Mouse (Mus musculus) liver, embryonic 15.5 days (tissue): ENCODE results near the gene Ablim1. TPM values are rescaled to one million over a fixed set of nuclear protein-coding genes. Genes with fewer than 3 reads are reported as not detected.

Experiments used
- ATAC-seq: fragments of 200-750 bp; cut with Nextera tagmentation; 2 replicates; pipeline ENCODE4 v1.8.0; 2017; ENCODE audit warnings: moderate number of reproducible peaks, mild to moderate bottlenecking, moderate library complexity; ENCODE audit not compliant: insufficient read depth
- H3K27ac ChIP-seq: fragments of 300-500 bp; sonication (generic); replicated peaks from 2 replicates; pipeline ENCODE4 v1.5.1; 2015; ENCODE audit warnings: mild to moderate bottlenecking, inconsistent platforms
- H3K27me3 ChIP-seq: fragments of 300-500 bp; sonication (generic); 2 replicates; pipeline ENCODE4 v1.6.1; 2015; ENCODE audit warnings: mild to moderate bottlenecking, inconsistent platforms
- H3K36me3 ChIP-seq: fragments of 300-500 bp; sonication (generic); replicated peaks from 2 replicates; pipeline ENCODE4 v1.6.1; 2015; ENCODE audit warnings: moderate library complexity, mild to moderate bottlenecking, inconsistent platforms
- H3K4me1 ChIP-seq: fragments of 300-500 bp; sonication (generic); replicated peaks from 2 replicates; pipeline ENCODE4 v1.6.1; 2015; ENCODE audit warnings: inconsistent platforms
- H3K4me2 ChIP-seq: fragments of 300-500 bp; sonication (generic); 2 replicates; pipeline ENCODE4 v1.6.1; 2015; ENCODE audit warnings: moderate library complexity, mild to moderate bottlenecking, inconsistent platforms
- H3K4me3 ChIP-seq: fragments of 300-500 bp; sonication (generic); replicated peaks from 2 replicates; pipeline ENCODE4 v1.5.1; 2015; ENCODE audit warnings: mild to moderate bottlenecking, inconsistent platforms
- H3K9ac ChIP-seq: fragments of 300-500 bp; sonication (generic); 2 replicates; pipeline ENCODE4 v1.6.1; 2015; ENCODE audit warnings: moderate library complexity, mild to moderate bottlenecking, inconsistent platforms
- H3K9me3 ChIP-seq: fragments of 300-500 bp; sonication (generic); replicated peaks from 2 replicates; pipeline ENCODE4 v1.6.1; 2016; ENCODE audit warnings: inconsistent platforms
- WGBS: fragments of 180-500 bp; shearing (Covaris S2); methylation state at CpG from one replicate; pipeline ENCODE4 v1.1.7; 2015; ENCODE audit warnings: mixed read lengths; ENCODE audit not compliant: insufficient replicate concordance; 5-methylcytosine and 5-hydroxymethylcytosine counted together
- polyA plus RNA-seq: library from polyadenylated mRNA; unstranded; fragments of >200 nt; fragmentation: Nextera tagmentation; extraction: Ambion mirVana; gene quantifications from 2 replicates; pipeline ENCODE4 v1.2.1, GENCODE M21; 2015

Gene Ablim1
- polyA plus RNA-seq, 1 experiment from 2014 or later: 9.5 TPM

DNA sequence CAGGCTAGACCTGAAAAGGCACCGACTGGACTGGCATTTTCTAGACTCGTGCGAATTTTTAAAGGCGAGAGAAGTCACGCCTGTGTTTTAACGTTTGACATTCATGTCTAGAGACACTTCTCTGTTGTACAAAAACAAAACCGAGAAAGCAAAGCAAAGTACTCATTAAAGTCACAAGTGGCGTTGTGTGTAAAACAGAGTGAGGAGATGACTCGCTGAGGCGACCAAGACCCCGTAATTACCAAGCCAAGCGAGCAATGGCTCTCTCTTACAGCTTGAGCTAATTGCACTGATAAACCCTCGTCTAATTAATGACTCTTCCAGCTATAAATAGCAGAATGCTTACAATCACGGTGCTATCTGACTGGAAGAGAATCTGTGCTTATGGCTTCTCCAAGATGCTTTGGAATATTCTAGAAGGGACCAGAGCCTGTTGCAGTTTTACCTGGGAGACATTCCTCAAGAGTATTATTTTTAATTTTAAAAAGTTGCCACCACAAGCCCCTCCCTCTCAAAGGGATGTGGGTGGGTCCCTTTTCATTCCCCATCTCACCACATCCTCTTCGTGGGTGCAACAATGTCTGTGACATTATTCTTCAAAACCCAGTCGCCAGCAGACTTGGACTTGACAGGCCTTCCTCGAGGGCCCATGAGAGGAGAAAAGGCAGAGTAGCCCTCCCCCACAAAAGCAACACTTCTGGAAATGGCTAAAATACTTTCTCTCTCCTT, 232.1 kb downstream of the Ablim1 start:
- H3K9me3 ChIP-seq: no peaks in the 10 kb centered on the region
- H3K27ac ChIP-seq: no peak overlapping the region
- H3K27me3 ChIP-seq: no peaks in the 10 kb centered on the region
- no peak overlapping the region for H3K4me3 ChIP-seq
- no peak overlapping the region for H3K4me2 ChIP-seq
- ATAC-seq: no peak
- no peaks in the 10 kb centered on the region for H3K4me1 ChIP-seq
- no peak overlapping the region for H3K9ac ChIP-seq
- no peaks in the 10 kb centered on the region for H3K36me3 ChIP-seq
- 54% methylated on average over 17 of the region's 17 CpGs for WGBS

DNA sequence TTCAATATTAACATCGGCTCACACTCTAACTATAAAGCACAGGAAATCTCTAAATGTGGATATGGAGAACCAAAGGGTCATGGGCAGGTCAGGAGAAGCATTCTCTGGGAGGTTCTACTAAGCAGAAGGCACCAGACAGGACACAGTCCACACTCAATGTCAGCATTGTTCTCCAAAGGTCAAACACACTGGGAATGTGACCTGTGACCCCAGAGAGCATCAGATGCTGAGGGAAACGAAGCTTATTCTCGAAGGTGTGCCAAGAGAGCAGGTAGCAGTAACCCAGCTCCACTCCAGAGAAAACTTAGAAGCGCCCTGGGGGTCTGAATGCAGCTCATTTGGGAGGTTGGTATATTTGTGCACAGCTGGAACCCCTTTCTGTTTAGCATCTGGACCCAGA, 233.2 kb downstream of the Ablim1 start:
- no peak for ATAC-seq
- Histone ChIP-seq H3K4me1 (no peaks in the 10 kb centered on the region), H3K27me3 (no peaks in the 10 kb centered on the region), H3K4me3 (no peak overlapping the region), H3K9me3 (no peaks in the 10 kb centered on the region), H3K27ac (no peak overlapping the region), H3K36me3 (no peaks in the 10 kb centered on the region), H3K4me2 (no peak overlapping the region), H3K9ac (no peak overlapping the region)
- WGBS: 46% methylated on average over 4 of the region's 4 CpGs

DNA sequence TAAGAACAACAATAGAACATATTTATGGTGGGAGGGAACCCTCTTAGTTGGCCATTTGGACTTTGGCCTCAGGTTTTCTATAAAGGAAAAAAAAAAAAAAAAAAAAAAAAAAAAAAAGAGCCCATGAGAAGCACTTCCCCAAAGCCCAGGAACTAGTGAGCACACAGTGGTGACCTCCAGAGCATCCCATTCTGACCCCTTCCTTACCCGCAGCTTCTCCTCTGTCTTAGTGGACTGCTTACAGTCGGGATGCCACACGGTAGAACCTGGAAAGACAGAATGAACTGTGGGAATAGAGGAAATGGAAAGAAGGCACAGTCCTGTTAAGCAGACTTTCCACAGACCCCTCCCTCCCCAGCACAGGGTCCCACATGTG, 235.1 kb downstream of the Ablim1 start:
- H3K27me3 ChIP-seq: no peaks in the 10 kb centered on the region
- no peaks in the 10 kb centered on the region for H3K4me1 ChIP-seq
- 67% methylated on average over 3 of the region's 3 CpGs for WGBS
- H3K4me3 ChIP-seq: no peak overlapping the region
- H3K9me3 ChIP-seq: no peaks in the 10 kb centered on the region
- ATAC-seq: no peak
- H3K4me2 ChIP-seq: no peak overlapping the region
- no peak overlapping the region for H3K9ac ChIP-seq
- no peaks in the 10 kb centered on the region for H3K36me3 ChIP-seq
- H3K27ac ChIP-seq: no peak overlapping the region

DNA sequence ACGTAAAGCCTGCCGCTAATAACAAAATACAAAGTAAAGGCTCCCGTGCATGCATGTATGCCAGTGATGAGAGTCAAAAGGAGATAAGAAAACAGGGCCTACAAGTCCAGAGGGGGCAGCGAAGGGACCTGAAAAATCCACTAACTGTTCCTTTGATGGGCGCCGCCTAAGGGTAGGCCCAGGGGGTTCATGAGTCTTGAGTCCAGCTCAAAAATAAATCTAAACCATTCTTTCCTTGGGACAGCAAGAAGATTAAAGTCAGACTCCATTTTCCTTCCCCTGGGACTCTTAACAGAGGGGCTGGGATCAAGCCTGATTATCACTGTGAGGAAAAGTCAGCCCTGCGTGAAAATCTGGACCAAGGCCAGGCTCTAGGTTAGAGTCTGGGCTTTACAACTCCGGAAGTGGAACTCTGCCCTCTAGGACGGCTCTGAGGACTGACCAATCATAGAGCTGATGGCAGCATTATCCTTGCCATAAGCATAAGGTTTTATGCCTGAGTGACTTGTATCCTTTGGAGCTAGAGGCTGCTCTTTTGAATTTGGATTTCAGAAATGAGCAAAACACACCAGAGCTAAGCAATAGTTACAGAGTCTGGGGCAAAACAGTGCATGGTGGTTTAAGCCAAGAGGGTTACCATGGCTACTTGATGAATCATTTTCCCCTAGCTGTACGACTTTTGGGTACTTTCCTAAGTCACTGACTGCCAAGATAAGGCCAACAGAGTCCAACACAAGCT, 235.7 kb downstream of the Ablim1 start:
- no peak overlapping the region for H3K4me3 ChIP-seq
- H3K36me3 ChIP-seq: no peaks in the 10 kb centered on the region
- H3K9ac ChIP-seq: no peak overlapping the region
- no peaks in the 10 kb centered on the region for H3K4me1 ChIP-seq
- no peaks in the 10 kb centered on the region for H3K27me3 ChIP-seq
- no peak for ATAC-seq
- H3K4me2 ChIP-seq: no peak overlapping the region
- H3K27ac ChIP-seq: no peak overlapping the region
- WGBS: 56% methylated on average over 10 of the region's 10 CpGs
- H3K9me3 ChIP-seq: no peaks in the 10 kb centered on the region

DNA sequence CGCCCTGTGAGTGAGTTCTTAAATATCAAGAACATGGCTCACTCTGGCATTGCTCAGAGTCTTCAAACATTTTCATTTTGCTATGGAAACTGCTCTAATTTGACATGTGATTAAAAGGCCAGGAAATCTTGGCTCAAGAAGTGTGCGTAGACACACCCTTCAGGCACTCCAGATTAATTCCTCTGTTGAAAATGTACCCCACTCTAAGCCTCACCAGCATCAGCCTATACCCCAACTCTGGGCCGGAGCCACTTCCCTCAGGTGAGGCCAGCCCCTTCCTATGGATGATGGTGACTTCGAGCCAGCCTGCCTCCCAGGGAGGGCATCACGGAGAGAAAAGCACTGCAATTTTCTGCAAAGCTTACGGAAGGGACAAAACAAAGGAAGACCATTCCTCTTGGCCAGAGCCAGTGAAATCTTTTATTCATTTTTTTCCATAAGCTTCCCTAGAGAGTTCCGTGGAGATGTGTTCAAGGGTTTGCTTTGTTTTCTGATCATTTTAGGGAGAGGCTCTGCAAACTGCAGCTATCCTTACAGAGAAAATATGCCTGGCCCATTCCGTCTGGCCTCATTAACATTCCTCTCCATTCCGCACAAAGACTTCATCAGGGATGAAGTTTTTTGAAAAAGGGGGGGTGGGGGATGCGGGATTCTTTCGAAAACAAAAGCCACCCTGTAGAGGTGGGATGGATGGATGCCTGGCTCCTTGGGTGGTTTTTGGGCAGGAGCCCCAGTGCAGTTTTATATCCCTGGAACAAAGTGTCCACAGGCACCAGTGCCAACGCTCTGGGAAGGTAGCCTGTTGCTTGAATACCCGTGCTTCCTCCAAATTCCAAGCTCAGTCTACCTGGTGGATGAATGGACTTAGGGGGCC, 236.7 kb downstream of the Ablim1 start:
- no peak overlapping the region for H3K9ac ChIP-seq
- no peak for ATAC-seq
- WGBS: 63% methylated on average over 13 of the region's 13 CpGs
- H3K9me3 ChIP-seq: no peaks in the 10 kb centered on the region
- no peaks in the 10 kb centered on the region for H3K27me3 ChIP-seq
- no peak overlapping the region for H3K4me3 ChIP-seq
- no peak overlapping the region for H3K4me2 ChIP-seq
- no peak overlapping the region for H3K27ac ChIP-seq
- H3K36me3 ChIP-seq: no peaks in the 10 kb centered on the region
- no peaks in the 10 kb centered on the region for H3K4me1 ChIP-seq

DNA sequence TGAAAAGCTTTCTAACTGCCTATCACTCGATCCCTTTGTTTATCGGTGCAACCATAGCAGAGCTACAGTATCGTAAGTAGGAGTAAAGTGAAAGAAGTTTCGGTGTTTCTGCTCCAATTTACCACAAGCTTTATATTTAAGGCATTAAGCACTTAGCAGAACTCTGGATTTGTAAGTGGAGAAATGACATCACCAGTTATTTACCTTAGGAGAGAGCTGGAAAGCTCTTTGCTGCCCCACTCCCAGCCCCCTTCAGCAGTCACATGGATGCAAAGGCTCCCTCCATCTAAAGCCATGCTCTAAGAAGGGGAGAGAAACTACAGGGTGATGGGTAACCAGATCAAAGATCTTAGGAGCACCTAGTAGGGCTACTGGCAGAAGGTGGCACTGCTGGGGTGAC, 241.3 kb downstream of the Ablim1 start:
- WGBS: 72% methylated on average over 4 of the region's 4 CpGs
- Histone ChIP-seq H3K4me2 (no peak overlapping the region), H3K4me1 (no peaks in the 10 kb centered on the region), H3K4me3 (no peak overlapping the region), H3K36me3 (no peaks in the 10 kb centered on the region), H3K27ac (no peak overlapping the region), H3K9ac (no peak overlapping the region), H3K27me3 (no peaks in the 10 kb centered on the region), H3K9me3 (no peaks in the 10 kb centered on the region)
- ATAC-seq: no peak

DNA sequence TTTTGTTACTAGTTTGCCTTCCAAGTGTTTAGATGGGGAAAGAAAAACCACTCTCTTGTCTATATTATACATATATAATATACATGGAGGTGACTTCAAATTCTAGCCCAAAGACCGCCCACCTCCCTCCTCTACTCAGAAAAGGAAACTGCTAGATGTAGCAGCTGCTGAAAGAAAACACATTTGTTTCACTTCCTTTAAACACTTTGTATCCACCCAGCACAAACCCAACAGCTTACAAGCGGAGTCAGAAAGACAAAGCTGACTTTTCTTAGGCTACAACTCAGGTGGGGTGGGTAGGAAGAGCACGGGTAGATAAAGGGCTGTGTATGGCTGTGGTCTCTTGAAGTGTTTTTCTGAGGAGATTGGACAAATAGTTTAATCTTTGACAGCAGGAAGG, 242.0 kb downstream of the Ablim1 start:
- Histone ChIP-seq H3K27me3 (no peaks in the 10 kb centered on the region), H3K27ac (no peak overlapping the region), H3K36me3 (no peaks in the 10 kb centered on the region), H3K4me2 (no peak overlapping the region), H3K4me3 (no peak overlapping the region), H3K9me3 (no peaks in the 10 kb centered on the region), H3K9ac (no peak overlapping the region), H3K4me1 (no peaks in the 10 kb centered on the region)
- WGBS: 30% methylated on average over 3 of the region's 3 CpGs
- ATAC-seq: no peak

DNA sequence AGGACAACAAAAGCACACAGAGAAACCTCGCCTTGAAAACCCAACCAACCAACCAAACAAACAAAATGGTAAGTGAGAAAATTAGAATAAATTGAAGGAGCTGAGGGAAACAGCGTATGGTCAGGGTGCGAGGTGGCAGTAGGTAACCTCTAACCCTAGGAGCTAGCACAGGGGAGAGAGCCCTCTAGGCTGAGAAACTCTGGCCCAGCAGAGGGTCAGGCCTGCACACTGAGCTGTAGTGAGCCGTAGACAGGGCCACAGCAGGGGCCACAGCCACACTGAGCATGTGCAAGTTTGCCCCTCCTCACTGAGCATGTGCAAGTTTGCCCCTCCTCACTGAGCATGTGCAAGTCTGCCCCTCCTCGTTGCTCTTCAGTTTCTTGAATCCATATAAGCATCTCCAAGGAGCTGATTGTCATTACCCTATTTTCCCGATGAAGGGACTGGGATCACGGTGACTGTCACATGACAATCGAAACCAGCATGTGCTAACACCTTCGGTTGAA, 247.6 kb downstream of the Ablim1 start:
- H3K36me3 ChIP-seq: no peaks in the 10 kb centered on the region
- H3K4me3 ChIP-seq: no peak overlapping the region
- H3K4me1 ChIP-seq: no peaks in the 10 kb centered on the region
- no peak overlapping the region for H3K27ac ChIP-seq
- no peaks in the 10 kb centered on the region for H3K27me3 ChIP-seq
- H3K9ac ChIP-seq: no peak overlapping the region
- no peak overlapping the region for H3K4me2 ChIP-seq
- H3K9me3 ChIP-seq: no peaks in the 10 kb centered on the region
- ATAC-seq: no peak; the same call in 1 of the 2 replicates
- 65% methylated on average over 9 of the region's 9 CpGs for WGBS

DNA sequence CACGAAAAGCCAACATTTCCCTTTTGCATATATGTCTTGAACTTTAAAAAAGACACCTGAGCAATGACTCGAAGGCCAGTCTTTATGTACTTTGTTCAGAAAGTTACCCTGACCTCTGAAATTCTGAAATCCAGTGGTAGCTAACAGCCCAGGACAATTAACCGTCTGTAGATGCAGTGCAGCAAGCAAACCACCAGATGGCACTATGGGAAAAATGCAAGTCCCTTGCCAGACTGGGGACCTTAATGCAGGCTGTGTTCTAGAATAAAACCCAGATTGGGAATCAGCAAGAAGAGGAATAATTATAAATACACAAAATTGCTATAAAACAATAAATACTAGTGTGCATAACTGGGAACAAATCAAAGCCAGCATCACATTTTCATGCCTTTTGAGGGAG, 248.4 kb downstream of the Ablim1 start:
- 16% methylated on average over 3 of the region's 3 CpGs for WGBS
- no peak overlapping the region for H3K4me2 ChIP-seq
- H3K4me1 ChIP-seq: no peaks in the 10 kb centered on the region
- no peak for ATAC-seq
- no peaks in the 10 kb centered on the region for H3K27me3 ChIP-seq
- H3K4me3 ChIP-seq: no peak overlapping the region
- no peaks in the 10 kb centered on the region for H3K36me3 ChIP-seq
- no peaks in the 10 kb centered on the region for H3K9me3 ChIP-seq
- no peak overlapping the region for H3K27ac ChIP-seq
- no peak overlapping the region for H3K9ac ChIP-seq

DNA sequence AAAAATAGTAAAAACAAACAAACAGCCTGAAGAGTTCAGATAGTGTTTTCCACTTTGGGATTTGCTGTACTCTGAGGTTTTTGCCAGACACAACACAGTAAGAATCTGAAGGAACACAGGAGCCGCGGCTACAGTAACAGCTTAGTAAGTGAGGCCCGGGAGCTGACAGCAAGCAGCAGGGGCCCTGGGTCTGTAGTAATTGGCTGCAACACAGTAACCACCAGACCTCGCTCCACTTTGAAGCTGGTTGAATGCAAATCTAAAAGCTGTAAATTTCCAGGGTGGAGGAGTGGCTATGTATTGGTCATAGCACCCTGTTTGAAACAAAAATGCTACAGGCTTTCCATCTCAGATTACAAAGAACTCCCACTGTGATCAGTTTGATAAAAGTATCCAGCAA, 252.0 kb downstream of the Ablim1 start:
- Histone ChIP-seq H3K4me1 (no peaks in the 10 kb centered on the region), H3K4me2 (no peak overlapping the region), H3K4me3 (no peak overlapping the region), H3K36me3 (peaks cover 9% of the 10 kb centered on the region), H3K27me3 (no peaks in the 10 kb centered on the region), H3K9ac (no peak overlapping the region), H3K27ac (no peak overlapping the region), H3K9me3 (no peaks in the 10 kb centered on the region; the same call in 1 of the 2 replicates)
- no peak for ATAC-seq
- WGBS: 77% methylated on average over 4 of the region's 4 CpGs

DNA sequence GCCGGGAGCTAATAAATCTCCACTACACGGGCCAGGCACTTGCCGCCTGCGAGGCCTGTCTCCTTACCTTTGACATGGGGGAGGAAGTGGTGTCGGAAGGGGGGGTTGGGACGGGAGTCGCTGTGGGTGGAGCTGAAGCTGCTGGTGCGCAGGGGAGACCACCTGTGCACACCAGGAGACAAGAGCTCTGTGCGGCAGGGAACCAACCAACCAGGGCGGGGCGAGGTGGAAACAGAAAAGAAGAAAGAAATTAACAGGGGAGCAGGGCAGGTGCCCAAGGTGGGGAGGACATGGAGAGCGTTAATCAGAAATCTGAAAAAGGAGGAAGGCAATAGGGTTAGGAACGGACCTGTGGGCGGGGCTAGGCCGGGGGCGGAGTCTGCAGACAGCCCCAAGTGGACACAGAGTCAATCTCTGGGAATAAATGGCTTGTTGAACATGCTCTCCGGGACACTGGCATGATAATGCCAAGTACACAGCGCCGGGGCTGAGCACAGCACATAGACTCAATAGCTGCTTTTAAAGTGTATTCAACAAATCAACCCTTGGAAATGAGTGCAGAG, 255.6 kb downstream of the Ablim1 start:
- ATAC-seq: no peak
- H3K9ac ChIP-seq: no peak overlapping the region
- H3K4me1 ChIP-seq: no peaks in the 10 kb centered on the region
- H3K36me3 ChIP-seq: peaks cover 12% of the 10 kb centered on the region
- no peaks in the 10 kb centered on the region; the same call in 1 of the 2 replicates for H3K9me3 ChIP-seq
- no peaks in the 10 kb centered on the region for H3K27me3 ChIP-seq
- no peak overlapping the region for H3K4me2 ChIP-seq
- H3K27ac ChIP-seq: no peak overlapping the region
- 56% methylated on average over 19 of the region's 19 CpGs for WGBS
- no peak overlapping the region for H3K4me3 ChIP-seq
